Mouse (Mus musculus): Measurements from ENCODE around the gene Sema3a. TPM values are rescaled to one million over a fixed set of nuclear protein-coding genes. Genes with fewer than 3 reads are reported as not detected.

Sema3a gene
- polyA plus RNA-seq, 1 experiment: 7.2 TPM

- no peak for TF ChIP-seq POLR2A (IDR thresholded peaks at IDR 0.05; ENCODE audit: borderline replicate concordance, insufficient read depth, low read length)
- TF ChIP-seq CTCF (IDR thresholded peaks at IDR 0.05; ENCODE audit: borderline replicate concordance, insufficient read depth, low read depth, low read length): no peak
- WGBS: 35% methylated on average over 3 of the region's 3 CpGs
These were observed 130.1 kb downstream of the Sema3a start for GRCm38 (mm10) chr5:13255353-13255752.

GRCm38 (mm10) chr5:13256321-13256720, 131.1 kb downstream of the Sema3a start:
- DNase-seq: no peak
- Histone ChIP-seq H3K27ac (ENCODE audit: insufficient read depth, low read length) (no peak overlapping the region), H3K4me1 (ENCODE audit: control insufficient read depth, insufficient read depth, low read length) (no peaks in the 10 kb centered on the region), H3K27me3 (ENCODE audit: control insufficient read depth, insufficient read depth, low read length) (no peaks in the 10 kb centered on the region), H3K4me3 (replicated peaks; ENCODE audit: insufficient read depth, low read depth, low read length) (no peak overlapping the region)
- 25% methylated on average over 1 of the region's 1 CpGs for WGBS
- TF ChIP-seq CTCF (IDR thresholded peaks at IDR 0.05; ENCODE audit: borderline replicate concordance, insufficient read depth, low read depth, low read length) (no peak), POLR2A (IDR thresholded peaks at IDR 0.05; ENCODE audit: borderline replicate concordance, insufficient read depth, low read length) (no peak)

More at GRCm38 (mm10) chr5:13255353-13255752, 130.1 kb downstream of the Sema3a start:
- no peak for DNase-seq
- no peak overlapping the region for H3K4me3 ChIP-seq (replicated peaks; ENCODE audit: insufficient read depth, low read depth, low read length)
- H3K27ac ChIP-seq (ENCODE audit: insufficient read depth, low read length): no peak overlapping the region
- H3K4me1 ChIP-seq (ENCODE audit: control insufficient read depth, insufficient read depth, low read length): no peaks in the 10 kb centered on the region
- no peaks in the 10 kb centered on the region for H3K27me3 ChIP-seq (ENCODE audit: control insufficient read depth, insufficient read depth, low read length)

- H3K27ac ChIP-seq (ENCODE audit: insufficient read depth, low read length): no peak overlapping the region
- no peak overlapping the region for H3K4me3 ChIP-seq (replicated peaks; ENCODE audit: insufficient read depth, low read depth, low read length)
- TF ChIP-seq POLR2A (IDR thresholded peaks at IDR 0.05; ENCODE audit: borderline replicate concordance, insufficient read depth, low read length) (no peak), CTCF (IDR thresholded peaks at IDR 0.05; ENCODE audit: borderline replicate concordance, insufficient read depth, low read depth, low read length) (no peak)
- H3K27me3 ChIP-seq (ENCODE audit: control insufficient read depth, insufficient read depth, low read length): no peaks in the 10 kb centered on the region
- DNase-seq: no peak
- no peaks in the 10 kb centered on the region for H3K4me1 ChIP-seq (ENCODE audit: control insufficient read depth, insufficient read depth, low read length)
- 17% methylated on average over 2 of the region's 2 CpGs for WGBS
These were observed 137.9 kb downstream of the Sema3a start for GRCm38 (mm10) chr5:13263087-13263486.

- H3K4me3 ChIP-seq (replicated peaks; ENCODE audit: insufficient read depth, low read depth, low read length): no peak overlapping the region
- no peak for TF ChIP-seq POLR2A (IDR thresholded peaks at IDR 0.05; ENCODE audit: borderline replicate concordance, insufficient read depth, low read length)
- TF ChIP-seq CTCF (IDR thresholded peaks at IDR 0.05; ENCODE audit: borderline replicate concordance, insufficient read depth, low read depth, low read length): no peak
- WGBS: 59% methylated on average over 3 of the region's 3 CpGs
- H3K27ac ChIP-seq (ENCODE audit: insufficient read depth, low read length): no peak overlapping the region
- H3K27me3 ChIP-seq (ENCODE audit: control insufficient read depth, insufficient read depth, low read length): no peaks in the 10 kb centered on the region
- H3K4me1 ChIP-seq (ENCODE audit: control insufficient read depth, insufficient read depth, low read length): no peaks in the 10 kb centered on the region
- no peak for DNase-seq
These were observed 138.3 kb downstream of the Sema3a start for GRCm38 (mm10) chr5:13263539-13263938.

- no peak for TF ChIP-seq POLR2A (IDR thresholded peaks at IDR 0.05; ENCODE audit: borderline replicate concordance, insufficient read depth, low read length)
- no peak for TF ChIP-seq CTCF (IDR thresholded peaks at IDR 0.05; ENCODE audit: borderline replicate concordance, insufficient read depth, low read depth, low read length)
- Histone ChIP-seq H3K4me1 (ENCODE audit: control insufficient read depth, insufficient read depth, low read length) (peaks cover 2% of the 10 kb centered on the region; the same call in 1 of the 2 replicates), H3K27ac (ENCODE audit: insufficient read depth, low read length) (no peak overlapping the region), H3K27me3 (ENCODE audit: control insufficient read depth, insufficient read depth, low read length) (no peaks in the 10 kb centered on the region), H3K4me3 (replicated peaks; ENCODE audit: insufficient read depth, low read depth, low read length) (no peak overlapping the region)
- no peak for DNase-seq
- WGBS: 69% methylated on average over 4 of the region's 4 CpGs
These were observed 187.5 kb downstream of the Sema3a start for GRCm38 (mm10) chr5:13312667-13313066.

- Histone ChIP-seq H3K4me1 (ENCODE audit: control insufficient read depth, insufficient read depth, low read length) (peaks cover 3% of the 10 kb centered on the region; the same call in 1 of the 2 replicates), H3K27ac (ENCODE audit: insufficient read depth, low read length) (no peak overlapping the region), H3K27me3 (ENCODE audit: control insufficient read depth, insufficient read depth, low read length) (no peaks in the 10 kb centered on the region), H3K4me3 (replicated peaks; ENCODE audit: insufficient read depth, low read depth, low read length) (no peak overlapping the region)
- 59% methylated on average over 6 of the region's 6 CpGs for WGBS
- TF ChIP-seq CTCF (IDR thresholded peaks at IDR 0.05; ENCODE audit: borderline replicate concordance, insufficient read depth, low read depth, low read length): no peak
- no peak for DNase-seq
These were observed 188.8 kb downstream of the Sema3a start for GRCm38 (mm10) chr5:13313977-13314376.

GRCm38 (mm10) chr5:13318728-13319429, 193.7 kb downstream of the Sema3a start:
- no peak overlapping the region for H3K4me3 ChIP-seq (replicated peaks; ENCODE audit: insufficient read depth, low read depth, low read length)
- H3K27ac ChIP-seq (ENCODE audit: insufficient read depth, low read length): no peak overlapping the region
- no peaks in the 10 kb centered on the region for H3K27me3 ChIP-seq (ENCODE audit: control insufficient read depth, insufficient read depth, low read length)
- WGBS: 17% methylated on average over 5 of the region's 5 CpGs
- H3K4me1 ChIP-seq (ENCODE audit: control insufficient read depth, insufficient read depth, low read length): peaks cover 12% of the 10 kb centered on the region; the same call in 1 of the 2 replicates
- DNase-seq: peak in 1 of 2 experiments; percentile 68
- TF ChIP-seq CTCF (IDR thresholded peaks at IDR 0.05; ENCODE audit: borderline replicate concordance, insufficient read depth, low read depth, low read length) (no peak), POLR2A (IDR thresholded peaks at IDR 0.05; ENCODE audit: borderline replicate concordance, insufficient read depth, low read length) (no peak)

- peaks cover 12% of the 10 kb centered on the region; the same call in 1 of the 2 replicates for H3K4me1 ChIP-seq (ENCODE audit: control insufficient read depth, insufficient read depth, low read length)
- no peak for DNase-seq
- no peaks in the 10 kb centered on the region for H3K27me3 ChIP-seq (ENCODE audit: control insufficient read depth, insufficient read depth, low read length)
- WGBS: 94% methylated on average over 3 of the region's 3 CpGs
- H3K4me3 ChIP-seq (replicated peaks; ENCODE audit: insufficient read depth, low read depth, low read length): no peak overlapping the region
- H3K27ac ChIP-seq (ENCODE audit: insufficient read depth, low read length): no peak overlapping the region
- TF ChIP-seq POLR2A (IDR thresholded peaks at IDR 0.05; ENCODE audit: borderline replicate concordance, insufficient read depth, low read length): no peak
- no peak for TF ChIP-seq CTCF (IDR thresholded peaks at IDR 0.05; ENCODE audit: borderline replicate concordance, insufficient read depth, low read depth, low read length)
These were observed 194.9 kb downstream of the Sema3a start for GRCm38 (mm10) chr5:13320138-13320537.

Measured in cerebellum, adult 2 months (tissue).